ENCODE assay signal across 14 mouse cellular contexts in the genomic region with DNA sequence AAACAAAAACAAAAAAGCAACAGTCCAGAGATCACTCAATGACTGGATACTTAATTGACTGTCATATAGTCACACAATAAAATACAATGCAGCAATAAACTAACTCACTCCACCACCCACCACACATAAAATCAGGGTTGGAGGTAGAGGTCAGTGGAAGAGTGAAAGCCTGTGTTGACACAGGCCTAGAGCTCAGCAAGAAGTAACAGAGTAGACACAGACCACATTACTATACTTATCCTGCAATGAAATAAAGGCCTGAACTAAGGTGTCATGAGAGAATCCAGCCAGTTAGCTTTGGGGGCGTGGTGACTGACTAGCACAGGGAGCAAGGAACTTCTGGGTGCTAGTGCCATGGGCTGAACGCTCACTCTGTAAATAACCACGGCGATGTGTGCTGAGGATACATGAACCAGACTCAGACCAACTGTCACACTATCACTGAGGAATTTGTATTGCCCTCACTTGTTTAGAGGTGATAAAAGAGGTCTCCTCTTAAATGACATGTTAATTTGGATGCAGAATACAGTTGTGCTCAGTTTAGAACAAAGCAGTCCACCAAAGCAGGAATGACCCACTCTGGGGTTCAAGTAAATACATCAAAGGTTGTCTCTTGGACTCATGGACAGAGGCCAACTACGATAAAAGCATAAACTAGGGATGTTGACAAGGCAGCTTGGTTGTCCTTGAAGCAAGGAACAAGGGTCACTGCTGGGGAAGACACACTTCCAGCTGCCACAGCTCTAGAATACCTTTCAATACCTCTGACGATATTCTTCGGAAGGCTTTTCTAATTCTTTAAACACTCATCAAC. TPM values are rescaled to one million over a fixed set of nuclear protein-coding genes. Genes with fewer than 3 reads are reported as not detected.
A peak's percentile ranks its signal among the peaks of the same experiment; 100 is the strongest.
DNase-seq lines count a peak whose midpoint lies in the region; ATAC-seq lines count a peak whose summit lies in the region.
"Had no signal": no experiment of that assay in that cellular context is flagged by ENCODE, and none has a peak within 500 bp of the region (broad histone marks: within the 10 kb centered on the region; RNA-seq: fewer than 3 reads in every experiment).

No protein-coding gene starts in this region.

- peak; percentile 83 for ATAC-seq in intestine, embryonic 16.5 days
- ATAC-seq in liver, embryonic 15.5 days (ENCODE audit: insufficient read depth), result peak; percentile 69
- ATAC-seq in erythroid progenitor cell, adult 5-6 weeks (replicated peaks; ENCODE audit: low FRiP score, poor library complexity, severe bottlenecking), result no peak

- peak overlapping the region; percentile 9; the same call in 1 of the 2 replicates for H3K27ac ChIP-seq in intestine, embryonic 16.5 days (ENCODE audit: low read length)
- peak overlapping the region; percentile 36 for H3K27ac ChIP-seq in liver, embryonic 15.5 days (replicated peaks)
- H3K27ac ChIP-seq: hindbrain, embryonic 12.5 days; midbrain, embryonic 10.5 days had no signal

- no peaks in the 10 kb centered on the region for H3K9me3 ChIP-seq in intestine, embryonic 16.5 days (ENCODE audit: control insufficient read depth, low read length)
- H3K9me3 ChIP-seq in liver, embryonic 15.5 days (replicated peaks), result no peaks in the 10 kb centered on the region
- H3K9me3 ChIP-seq: hindbrain, embryonic 12.5 days; midbrain, embryonic 10.5 days had no signal

- H3K9ac ChIP-seq in intestine, embryonic 16.5 days (ENCODE audit: low read depth, low read length), result no peak overlapping the region
- H3K9ac ChIP-seq in liver, embryonic 15.5 days, result no peak overlapping the region
- H3K9ac ChIP-seq: hindbrain, embryonic 12.5 days had no signal

- H3K4me3 ChIP-seq in intestine, embryonic 16.5 days (ENCODE audit: low read length), result no peak overlapping the region
- no peak overlapping the region for H3K4me3 ChIP-seq in liver, embryonic 15.5 days (replicated peaks)
- H3K4me3 ChIP-seq: hindbrain, embryonic 12.5 days; midbrain, embryonic 10.5 days had no signal

- no peaks in the 10 kb centered on the region for H3K36me3 ChIP-seq in intestine, embryonic 16.5 days (ENCODE audit: control insufficient read depth, insufficient read depth, low read length)
- peaks cover 8% of the 10 kb centered on the region for H3K36me3 ChIP-seq in liver, embryonic 15.5 days (replicated peaks)
- H3K36me3 ChIP-seq: hindbrain, embryonic 12.5 days had no signal

- no peaks in the 10 kb centered on the region for H3K4me1 ChIP-seq in intestine, embryonic 16.5 days (ENCODE audit: control insufficient read depth, insufficient read depth, low read length)
- H3K4me1 ChIP-seq in liver, embryonic 15.5 days (replicated peaks), result peaks cover 10% of the 10 kb centered on the region; the same call in 1 of the 2 replicates
- H3K4me1 ChIP-seq: hindbrain, embryonic 12.5 days had no signal

- DNase-seq in adrenal gland, adult (ENCODE audit: inconsistent age in 2 of 2, low spot score in 1 of 2), result peak; percentile 36 to 72
- no peak for DNase-seq in adrenal gland, postnatal 25 days
- peak; percentile 66 to 76 for DNase-seq in heart, adult 9 months (ENCODE audit: low spot score in 2 of 2)
- no peak for DNase-seq in spleen, postnatal 14 days (ENCODE audit: low spot score in 2 of 2)
- DNase-seq in right cerebral cortex, postnatal 10 days (ENCODE audit: low spot score in 2 of 2), result no peak
- DNase-seq: cerebellum, adult 2 months; layer of hippocampus, postnatal 36 days; lung, adult 18-20 months; retina, postnatal 1 day had no signal

- WGBS in intestine, embryonic 16.5 days, result 31% methylated on average over 7 of the region's 7 CpGs
- 67% methylated on average over 7 of the region's 7 CpGs for WGBS in liver, embryonic 15.5 days (ENCODE audit: insufficient replicate concordance)

- H3K27me3 ChIP-seq in intestine, embryonic 16.5 days (replicated peaks; ENCODE audit: control insufficient read depth, insufficient read depth, low read length), result no peaks in the 10 kb centered on the region
- no peaks in the 10 kb centered on the region for H3K27me3 ChIP-seq in liver, embryonic 15.5 days
- H3K27me3 ChIP-seq: hindbrain, embryonic 12.5 days had no signal

- H3K4me2 ChIP-seq in intestine, embryonic 16.5 days (ENCODE audit: low read depth, low read length), result no peak overlapping the region
- no peak overlapping the region for H3K4me2 ChIP-seq in liver, embryonic 15.5 days
- H3K4me2 ChIP-seq: hindbrain, embryonic 12.5 days had no signal

RNA-seq across cellular contexts. Expression of a gene that starts 31.8 kb away (rescaled TPM):
- 12.1 and 22.9 TPM in 2 replicates for total RNA-seq in adrenal gland, postnatal 25 days (2021)
- 53.1 and 56.6 TPM in 2 replicates for polyA plus RNA-seq in intestine, embryonic 16.5 days (2015; fragmentation: Nextera tagmentation; extraction: Ambion mirVana)
- polyA plus RNA-seq in liver, embryonic 15.5 days (2015; fragmentation: Nextera tagmentation; extraction: Ambion mirVana), result 35.0 and 41.1 TPM in 2 replicates
- total RNA-seq in erythroid progenitor cell, adult 5-6 weeks (2015; ENCODE audit: low replicate concordance), result 1.4 and 4.2 TPM in 2 replicates
- total RNA-seq in erythroid progenitor cell, adult 5-6 weeks (2017; ENCODE audit: low replicate concordance), result 0.38 and 1.3 TPM in 2 replicates

Comparison
In these comparisons a context has a peak if more than half of its experiments do, and no peak if none do; other contexts are left out.
1. DNase-seq: peak in adrenal gland, adult (2 of 2) and heart, adult 9 months (2 of 2); none in adrenal gland, postnatal 25 days (single experiment), spleen, postnatal 14 days (0 of 2) and right cerebral cortex, postnatal 10 days (0 of 2).